Mouse (Mus musculus) olfactory bulb, adult 2 months (tissue): ENCODE measurements around the gene Bcar3.

Experiments
- CTCF ChIP-seq: fragments of 200-500 bp; IDR thresholded peaks from 2 replicates; pipeline ENCODE4 v1.5.1; 2012; ENCODE audit warnings: low read depth, mild to moderate bottlenecking, low read length, moderate library complexity; ENCODE audit not compliant: insufficient read depth
- POLR2A ChIP-seq: fragments of 200-500 bp; IDR thresholded peaks from 2 replicates; pipeline ENCODE4 v1.6.1; 2012; ENCODE audit warnings: mild to moderate bottlenecking, low read depth, low read length, moderate library complexity; ENCODE audit not compliant: insufficient read depth

GRCm38 (mm10) chr3:122275111-122275510 lies 18.8 kb upstream of the Bcar3 start:
- TF ChIP-seq POLR2A (no peak), CTCF (no peak)
